Mouse (Mus musculus) cerebellum, adult 11 months (tissue): Measurements from ENCODE around the gene Xlr3c.
"Not testable (repeated sequence)": the region's sequence is repeated elsewhere in the genome, so short reads cannot be mapped to it uniquely, and the experiment has no call there.

ENCODE experiments used
- DNase-seq: peaks from one replicate; pipeline ENCODE4 v3.0.0; 2022

Gene Xlr3c

GRCm38 (mm10) chrX:73265270-73265669 is at the start of gene Xlr3c:
Gene Xlr3c (minus strand): TSS chrX:73265390.
- not testable (repeated sequence) for DNase-seq

GRCm38 (mm10) chrX:73312522-73312921 is 47.3 kb upstream of the Xlr3c start:
- DNase-seq, result peak; percentile 16

DNA sequence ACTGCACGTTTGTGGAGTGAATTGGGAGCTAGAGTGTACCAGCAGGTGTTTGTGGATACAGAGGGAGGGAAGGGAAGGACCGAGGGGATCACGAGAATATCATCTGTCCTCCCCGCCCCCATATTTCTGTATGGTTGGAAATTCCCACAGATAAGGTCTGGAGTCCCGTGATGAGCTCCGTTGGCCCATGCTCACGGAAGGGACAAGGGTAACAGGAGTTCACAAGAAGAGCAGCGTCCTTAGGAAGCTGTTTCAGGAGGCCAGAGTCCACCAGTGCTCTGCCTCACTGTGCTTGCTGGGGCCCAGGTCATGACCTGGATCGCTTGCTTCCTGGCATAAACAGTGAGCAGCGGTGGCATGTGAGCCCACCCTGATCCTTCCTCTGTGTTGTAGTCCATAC is 30.6 kb upstream of the Xlr3c start:
- DNase-seq, result not testable (repeated sequence)

DNA sequence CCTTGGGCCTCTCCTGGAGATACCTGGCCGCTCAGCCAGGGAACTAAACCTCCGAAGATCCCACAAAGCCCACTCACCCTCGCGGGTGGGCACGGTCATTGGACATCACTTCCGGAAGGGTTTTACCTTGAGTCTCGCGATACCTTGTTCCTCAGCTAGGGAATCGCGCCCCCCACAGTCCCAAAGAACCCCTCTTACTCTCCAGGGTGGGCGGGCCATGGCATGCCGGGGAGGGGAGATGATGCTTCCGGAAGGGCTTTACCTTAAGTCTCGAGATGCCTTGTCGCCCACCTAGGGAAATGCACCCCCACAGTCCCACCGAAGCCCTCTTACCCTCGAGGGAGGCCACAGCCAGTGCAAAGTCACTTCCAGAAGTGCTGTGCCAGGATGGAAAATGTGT is 27.7 kb upstream of the Xlr3c start, which contains the start of the genes Xlr5a and Xlr5c:
Gene Xlr5a, minus strand, starts transcription at position 101 of the 400 bp plus-strand sequence.
Gene Xlr5c, minus strand, starts transcription at position 101 of the 400 bp plus-strand sequence.
- DNase-seq, result not testable (repeated sequence)

- not testable (repeated sequence) for DNase-seq
These were observed 2.8 kb downstream of the Xlr3c start for GRCm38 (mm10) chrX:73262428-73262827.

- DNase-seq, result not testable (repeated sequence)
These were observed 22.3 kb downstream of the Xlr3c start, which contains the start of gene Xlr4c for GRCm38 (mm10) chrX:73242821-73243325. Gene Xlr4c (minus strand): TSS chrX:73243130.

DNA sequence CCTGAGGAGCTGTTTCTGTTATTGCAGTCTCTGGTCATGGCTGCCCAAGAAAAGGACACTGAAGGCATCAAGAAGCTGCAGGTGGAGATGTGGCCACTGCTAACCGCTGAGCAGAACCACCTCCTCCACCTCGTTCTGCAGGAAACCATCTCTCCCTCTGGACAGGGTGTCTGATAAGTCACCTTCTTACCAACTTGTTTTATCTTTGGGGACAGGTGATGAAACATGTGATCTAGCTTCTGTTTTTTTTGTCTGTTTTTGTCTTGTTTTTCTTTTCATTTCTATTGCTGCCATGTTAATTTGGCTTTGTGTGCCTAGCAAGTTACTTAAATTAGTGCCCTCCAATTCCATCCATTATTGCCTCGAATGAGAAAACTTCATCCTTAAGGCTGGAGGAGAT is 35.9 kb downstream of the Xlr3c start:
- no peak for DNase-seq

GRCm38 (mm10) chrX:73228606-73229214 is 36.5 kb downstream of the Xlr3c start:
- peak; percentile 52 for DNase-seq

DNA sequence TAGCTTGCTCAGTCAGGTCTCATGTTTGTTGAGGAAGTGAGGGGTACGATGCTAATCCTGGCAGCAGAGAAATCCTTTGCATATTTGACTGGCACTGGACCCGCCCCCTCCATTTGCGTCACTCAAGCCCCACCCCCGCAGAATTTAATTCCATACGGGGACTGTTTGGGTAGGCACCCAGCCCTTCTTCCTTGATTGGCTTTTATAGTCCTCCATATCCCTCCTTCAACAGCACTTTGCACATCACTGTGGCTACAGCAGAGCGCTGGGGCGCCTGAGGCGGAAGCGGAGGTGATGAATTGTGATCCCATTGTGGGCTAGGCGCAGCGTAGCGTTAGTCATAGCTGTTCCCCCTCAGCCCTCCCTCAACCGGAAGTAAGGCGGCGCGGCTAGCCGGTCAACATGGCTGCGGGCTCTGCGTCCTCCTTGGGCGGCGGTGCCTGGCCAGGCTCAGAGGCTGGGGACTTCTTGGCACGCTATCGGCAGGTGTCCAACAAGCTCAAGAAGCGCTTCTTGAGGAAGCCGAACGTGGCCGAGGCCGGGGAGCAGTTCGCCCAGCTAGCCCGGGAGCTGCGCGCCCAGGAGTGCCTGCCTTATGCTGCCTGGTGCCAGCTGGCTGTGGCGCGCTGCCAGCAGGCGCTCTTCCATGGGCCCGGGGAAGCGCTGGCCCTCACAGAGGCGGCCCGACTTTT is 37.1 kb downstream of the Xlr3c start, which contains the start of gene F8a:
Gene F8a, plus strand, starts transcription at position 378 of the 692 bp plus-strand sequence.
- DNase-seq, result peak; percentile 70

DNA sequence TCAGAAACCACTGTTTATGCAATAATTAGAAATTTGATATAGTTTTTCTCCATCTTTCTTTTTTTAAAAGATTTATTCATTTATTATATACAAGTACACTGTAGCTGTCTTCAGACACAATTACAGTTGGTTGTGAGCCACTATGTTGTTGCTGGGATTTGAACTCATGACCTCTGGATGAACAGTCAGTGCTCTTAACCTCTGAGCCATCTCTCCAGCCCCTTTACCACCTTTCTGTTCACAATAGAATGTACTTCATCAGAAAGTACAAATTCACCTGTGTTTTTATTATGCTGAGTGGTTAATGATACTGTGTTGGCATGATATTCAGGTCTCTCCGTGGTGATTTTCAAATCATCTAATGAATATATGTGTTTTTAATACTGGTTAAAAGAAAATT is 39.8 kb downstream of the Xlr3c start:
- DNase-seq, result no peak

DNA sequence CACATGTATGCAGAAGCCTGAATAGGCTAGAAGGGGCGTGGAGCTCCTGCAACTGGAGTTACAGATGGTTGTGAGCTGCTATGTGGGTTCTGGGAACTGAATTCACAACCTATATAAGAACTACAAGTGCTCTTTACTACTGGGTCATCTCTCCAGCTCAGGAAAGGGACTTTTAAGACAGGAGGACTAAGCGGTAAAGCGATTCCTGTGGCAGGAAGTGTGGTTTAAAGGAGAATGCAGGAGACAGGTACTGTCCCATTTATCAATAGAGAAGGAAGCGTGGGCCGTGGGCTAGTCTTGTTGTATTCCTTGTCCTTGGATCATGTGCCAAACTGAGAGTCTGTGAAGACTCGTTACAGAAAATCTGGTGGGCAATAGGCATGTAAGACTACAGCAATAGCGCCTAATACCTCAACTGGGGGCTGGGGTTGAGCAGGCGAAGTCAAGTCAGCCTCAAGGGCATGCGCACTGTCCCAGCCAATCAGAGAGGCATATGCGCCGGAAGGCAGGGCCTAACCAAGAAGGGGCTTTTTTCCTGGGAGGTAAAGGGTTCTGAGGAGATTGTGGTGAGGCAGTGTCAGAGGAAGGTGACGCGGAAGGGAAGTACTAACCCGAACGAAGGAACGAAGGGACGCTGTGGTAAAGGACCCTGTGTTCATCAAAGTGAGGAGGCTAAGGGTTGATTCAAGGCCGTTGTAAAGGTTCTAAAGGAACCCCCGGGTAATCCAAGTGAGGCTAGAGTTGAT is 51.2 kb downstream of the Xlr3c start, which contains the start of gene Xlr4b:
Gene Xlr4b, plus strand, starts transcription at position 515 of the 746 bp plus-strand sequence.
- DNase-seq, result not testable (repeated sequence)
